Mouse (Mus musculus): ENCODE results near the gene Kri1.
"Not testable (repeated sequence)": the region's sequence is repeated elsewhere in the genome, so short reads cannot be mapped to it uniquely, and the experiment has no call there.

Kri1 gene

DNA sequence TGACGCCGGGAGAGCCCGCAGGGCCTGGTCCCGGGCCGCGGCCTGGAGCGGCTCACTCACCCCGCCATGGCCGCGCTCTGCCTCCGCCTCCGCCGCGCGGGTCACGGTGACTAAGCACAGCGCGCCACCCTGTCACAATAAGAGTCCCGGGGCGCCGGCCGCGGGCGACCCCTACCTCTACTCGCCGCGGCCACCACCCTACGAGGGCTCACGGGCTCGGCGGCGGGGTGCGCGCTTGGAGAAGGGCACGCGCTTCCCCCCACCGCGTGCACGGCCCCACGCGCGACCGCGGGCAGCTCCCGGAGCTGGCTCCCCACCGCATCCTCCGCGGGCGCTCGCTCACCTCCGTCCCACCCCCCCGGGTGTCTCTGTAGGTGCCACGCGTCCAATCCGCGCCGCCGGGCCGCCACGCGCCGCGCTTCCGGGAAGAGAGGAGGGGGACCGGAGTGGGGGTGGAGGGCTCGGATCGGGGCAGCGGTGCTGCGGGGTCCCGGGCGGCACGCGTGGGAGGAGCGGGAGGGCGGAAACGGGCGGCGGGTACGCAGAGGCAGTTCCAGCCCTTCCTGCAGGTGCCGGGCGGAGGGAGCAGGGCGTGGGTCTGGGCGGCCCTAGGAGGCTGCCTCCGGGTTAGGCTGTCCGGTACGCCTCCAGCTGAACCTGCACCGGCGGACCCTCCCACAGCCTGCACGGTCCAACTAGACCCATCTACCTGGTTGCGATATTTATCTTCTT, 48.9 kb downstream of the Kri1 start, which contains the start of gene Keap1:
Keap1 (minus strand) TSS at position 629 of the 732 bp plus-strand sequence.
- DNase-seq: peak; percentile 89 to 90

DNA sequence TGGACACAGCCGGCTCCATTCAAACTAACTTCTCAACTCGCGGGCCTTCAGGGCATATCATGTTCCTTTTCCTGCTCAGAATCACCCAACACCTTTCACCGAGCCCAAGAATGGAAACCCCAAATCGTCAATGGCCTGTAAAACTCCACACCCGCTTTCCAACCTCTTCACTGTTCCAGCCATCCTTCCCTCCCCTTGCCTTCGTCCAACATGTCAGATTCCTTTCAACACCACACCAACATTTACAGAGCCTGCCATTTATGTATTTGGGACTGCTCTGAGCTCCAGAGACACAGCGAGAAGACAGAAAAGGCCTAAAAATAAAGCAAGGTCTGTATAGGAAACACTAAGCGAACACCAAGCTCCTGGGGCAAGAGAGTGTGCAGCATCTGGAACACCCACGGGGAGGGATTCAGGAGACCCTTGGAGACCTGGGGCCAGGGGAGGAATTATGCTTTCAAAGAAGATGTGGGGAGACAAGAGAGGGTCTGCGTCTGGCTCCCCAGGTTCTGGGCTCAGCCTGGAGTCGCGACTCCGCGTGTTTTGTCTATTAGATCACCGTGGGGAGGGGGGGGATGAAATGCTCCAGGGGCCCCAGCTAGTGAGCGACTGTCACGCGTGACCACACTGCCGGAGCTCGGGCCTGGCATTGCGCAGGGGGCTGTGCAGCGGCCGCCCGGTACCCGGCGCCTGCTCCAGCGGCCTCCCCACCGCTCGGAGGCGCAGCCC, 49.6 kb downstream of the Kri1 start:
- no peak for DNase-seq

DNA sequence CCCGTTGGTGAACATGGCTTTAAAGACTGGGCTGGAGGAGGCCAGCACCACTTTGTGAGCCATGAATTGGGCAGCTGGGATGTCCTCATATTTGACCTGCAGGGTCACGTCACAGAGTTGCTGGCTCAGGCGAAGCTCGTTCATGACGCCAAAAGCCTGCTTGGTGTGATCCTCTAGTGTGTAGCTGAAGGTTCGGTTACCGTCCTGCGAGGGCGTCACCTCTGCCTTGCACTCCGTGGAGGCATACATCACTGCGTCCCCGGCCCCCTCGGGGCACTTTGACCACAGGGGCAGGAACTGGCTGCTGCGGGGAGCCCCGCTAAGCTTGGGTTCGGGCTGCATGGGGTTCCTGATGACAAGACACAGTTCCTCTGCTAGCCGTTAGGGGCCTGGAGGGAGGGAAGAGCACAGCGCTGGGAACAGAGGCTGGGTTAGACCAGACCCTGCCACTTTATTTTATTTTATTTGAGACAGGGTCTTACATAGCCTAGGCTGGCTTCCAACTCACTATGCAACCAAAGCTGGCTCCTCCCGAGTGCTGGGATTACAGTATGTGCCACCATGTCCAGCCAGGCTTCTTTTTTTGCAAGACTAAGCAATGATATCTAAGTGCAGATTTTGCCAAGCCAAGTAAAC, 50.3 kb downstream of the Kri1 start:
- DNase-seq: peak; percentile 58 to 59

DNA sequence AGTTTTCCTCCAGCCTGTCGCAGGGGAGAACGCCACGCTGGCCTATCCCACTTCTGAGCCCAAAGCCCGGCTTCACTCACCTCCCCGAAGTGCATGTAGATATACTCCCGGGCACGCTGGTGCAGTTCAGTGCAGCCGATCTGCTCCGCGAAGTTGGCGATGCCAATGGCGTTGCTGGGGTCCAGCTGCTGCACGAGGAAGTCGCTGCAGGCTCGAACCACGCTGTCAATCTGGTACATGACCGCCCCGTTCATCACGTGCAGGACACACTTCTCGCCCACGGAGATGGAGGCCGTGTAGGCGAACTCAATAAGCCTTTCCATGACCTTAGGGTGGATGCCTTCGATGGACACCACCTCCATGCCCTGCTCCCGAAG, 50.8 kb downstream of the Kri1 start:
- DNase-seq: peak; percentile 17 to 49

DNA sequence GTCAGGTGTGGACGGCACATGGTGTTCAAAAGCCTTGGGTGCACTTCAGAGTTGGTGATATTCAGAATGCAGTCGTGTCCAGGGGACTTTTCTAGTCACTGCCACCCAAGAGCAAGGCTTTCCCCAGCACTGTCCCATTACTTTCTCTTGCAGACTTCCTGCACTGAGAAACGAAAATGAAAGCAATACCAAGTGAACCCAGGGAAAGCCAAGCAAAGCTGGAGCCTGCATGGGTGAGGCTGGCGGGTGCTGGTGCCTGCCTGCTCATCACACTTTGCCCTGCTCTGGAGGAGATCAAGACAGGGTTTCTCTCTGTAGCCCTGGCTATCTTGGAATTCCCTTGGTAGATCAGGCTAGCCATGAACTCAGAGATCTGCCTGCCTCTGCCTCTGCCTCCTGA, 52.4 kb downstream of the Kri1 start:
- no peak for DNase-seq

DNA sequence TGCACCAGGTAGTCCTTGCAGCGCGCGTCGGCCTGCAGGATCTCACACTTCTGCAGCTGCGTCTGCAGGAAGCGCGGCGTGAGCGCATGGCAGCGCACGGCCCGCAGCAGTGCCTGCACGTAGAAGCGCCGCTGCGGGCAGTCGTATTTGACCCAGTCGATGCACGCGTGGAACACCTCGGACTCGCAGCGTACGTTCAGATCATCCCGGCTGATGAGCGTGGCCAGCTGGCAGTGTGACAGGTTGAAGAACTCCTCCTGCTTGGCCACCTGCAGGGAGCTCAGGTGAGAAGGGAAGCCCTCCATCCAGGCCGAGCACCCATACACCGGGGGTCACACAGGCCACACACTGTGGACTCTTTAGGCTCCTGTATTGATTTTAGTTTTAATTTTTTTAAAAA, 54.0 kb downstream of the Kri1 start:
- peak; percentile 21 to 43 for DNase-seq

DNA sequence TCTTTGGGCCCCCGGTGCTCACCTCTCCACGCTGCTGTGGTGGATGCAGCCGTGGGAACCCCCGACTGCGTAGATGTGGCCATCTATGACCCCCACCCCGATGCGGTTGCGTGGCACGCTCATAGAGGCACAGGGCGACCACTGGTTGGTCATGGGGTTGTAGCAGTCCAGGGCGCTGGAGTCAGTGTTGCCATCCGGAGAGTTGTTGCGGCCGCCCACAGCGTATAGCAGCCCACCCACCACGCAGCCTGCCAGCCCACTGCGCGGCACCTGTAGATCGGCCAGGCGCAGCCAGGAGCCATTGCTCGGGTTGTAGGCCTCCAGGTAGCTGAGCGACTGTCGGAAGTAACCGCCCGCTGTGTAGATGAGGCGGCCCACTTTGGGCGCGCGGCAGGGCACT, 54.4 kb downstream of the Kri1 start:
- peak in 1 of 2 experiments; percentile 7 for DNase-seq

DNA sequence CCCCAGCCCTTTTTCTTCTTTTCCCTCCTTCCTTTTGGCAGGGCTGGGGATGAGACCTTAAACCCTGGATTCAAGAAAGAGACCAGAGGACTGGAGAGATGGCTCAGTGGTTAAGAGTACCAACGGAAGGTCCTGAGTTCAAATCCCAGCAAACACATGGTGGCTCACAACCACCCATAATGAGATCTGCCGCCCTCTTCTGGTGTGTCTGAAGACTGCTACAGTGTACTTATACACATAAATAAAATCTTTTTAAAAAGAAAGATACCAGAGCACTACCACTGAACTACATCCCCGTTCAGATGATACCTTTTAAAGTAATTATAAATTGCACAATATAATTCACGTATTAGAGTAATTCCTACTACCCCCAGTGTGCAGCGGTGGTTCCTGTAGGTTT, 54.9 kb downstream of the Kri1 start:
- no peak for DNase-seq

DNA sequence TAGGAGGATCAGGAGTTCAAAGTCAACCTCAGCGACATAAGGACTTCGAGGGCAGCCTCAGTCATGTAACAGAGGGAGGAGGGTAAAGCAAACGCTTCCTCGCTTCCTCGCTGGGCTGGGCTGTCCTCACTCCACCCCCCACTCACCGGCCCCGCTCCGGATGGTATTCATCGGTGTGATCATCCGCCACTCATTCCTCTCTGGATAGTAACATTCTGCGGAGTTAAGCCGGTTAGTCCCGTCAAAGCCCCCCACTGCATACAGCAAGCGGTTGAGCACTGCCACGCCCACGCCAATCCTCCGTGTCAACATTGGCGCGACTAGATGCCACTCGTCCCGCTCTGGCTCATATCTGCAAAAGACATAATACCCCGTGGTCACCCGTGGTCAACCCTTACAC, 56.2 kb downstream of the Kri1 start:
- no peak for DNase-seq

DNA sequence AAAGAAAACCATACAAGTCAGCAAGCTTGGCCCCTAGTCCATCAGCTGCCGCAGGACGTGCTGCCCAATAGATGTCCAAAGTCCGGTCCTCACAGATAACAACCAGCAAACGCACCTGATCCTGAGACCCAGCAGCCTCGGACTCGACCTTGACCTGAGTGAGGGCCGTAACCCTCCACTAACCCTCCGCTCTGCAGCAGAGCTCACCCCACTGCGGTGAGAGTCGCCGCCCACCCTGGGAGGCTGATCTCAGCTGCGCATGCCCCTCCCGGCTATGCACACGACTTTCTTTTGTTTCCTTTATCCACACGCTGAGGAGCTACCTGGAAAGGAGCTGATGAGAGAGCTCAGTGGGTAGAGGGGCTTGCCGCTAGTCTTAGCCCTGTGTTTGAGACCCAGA, 60.4 kb downstream of the Kri1 start:
- no peak for DNase-seq

DNA sequence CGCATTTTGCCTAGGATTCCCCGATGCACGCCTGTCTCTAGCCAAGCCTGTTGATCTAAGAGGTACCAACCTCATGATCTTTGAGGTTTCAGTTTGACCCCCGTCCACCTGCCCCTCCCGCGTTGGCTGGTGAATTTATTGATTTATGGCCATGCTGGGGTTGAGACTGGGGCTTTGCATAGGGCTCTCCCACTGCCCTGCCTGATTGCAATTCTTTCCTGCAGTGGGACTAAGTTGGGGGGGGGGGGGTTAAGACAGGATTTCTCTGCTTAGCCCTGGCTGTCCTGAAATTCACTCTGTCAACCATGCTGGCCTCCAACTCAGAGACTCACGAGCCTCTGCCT, 62.4 kb downstream of the Kri1 start:
- no peak for DNase-seq

DNA sequence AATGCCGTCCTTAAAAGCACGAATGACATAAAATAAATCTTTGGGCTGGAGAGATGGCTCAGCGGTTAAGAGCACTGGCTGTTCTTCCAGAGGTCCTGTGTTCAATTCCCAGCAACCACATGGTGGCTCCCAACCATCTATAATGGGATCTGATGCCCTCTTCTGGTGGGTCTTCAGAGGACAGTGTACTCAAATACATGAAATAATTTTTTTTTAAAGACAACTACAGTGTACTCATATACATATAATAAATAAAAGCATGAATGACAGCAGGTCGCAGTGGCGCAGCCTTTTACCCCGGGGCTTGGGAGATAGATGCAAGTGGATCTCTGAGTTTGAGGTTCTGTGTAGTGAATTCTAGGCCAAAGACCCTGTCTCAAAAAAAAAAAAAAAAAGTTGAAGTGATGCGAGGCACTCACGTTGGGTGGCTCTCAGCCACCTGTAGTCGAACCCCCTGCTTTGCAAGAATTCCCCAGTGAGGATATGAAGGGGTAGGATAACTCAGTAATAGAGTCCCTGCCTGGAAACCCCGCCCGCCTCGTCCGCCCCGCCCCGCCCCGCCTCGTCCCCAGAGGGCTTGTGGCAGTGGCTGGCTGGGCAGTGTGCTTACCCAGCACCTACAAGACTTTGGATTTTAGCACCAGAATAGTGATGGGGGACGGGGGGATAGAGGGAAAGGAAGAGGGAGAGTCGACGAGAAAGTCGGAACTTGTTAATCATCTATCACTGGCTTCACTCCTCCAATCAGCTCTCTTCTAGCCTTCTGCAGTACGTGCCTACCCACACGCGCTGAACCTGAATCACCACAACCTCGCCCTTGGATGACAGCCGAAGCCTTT, 63.0 kb downstream of the Kri1 start:
- DNase-seq: peak in 1 of 2 experiments; percentile 48

DNA sequence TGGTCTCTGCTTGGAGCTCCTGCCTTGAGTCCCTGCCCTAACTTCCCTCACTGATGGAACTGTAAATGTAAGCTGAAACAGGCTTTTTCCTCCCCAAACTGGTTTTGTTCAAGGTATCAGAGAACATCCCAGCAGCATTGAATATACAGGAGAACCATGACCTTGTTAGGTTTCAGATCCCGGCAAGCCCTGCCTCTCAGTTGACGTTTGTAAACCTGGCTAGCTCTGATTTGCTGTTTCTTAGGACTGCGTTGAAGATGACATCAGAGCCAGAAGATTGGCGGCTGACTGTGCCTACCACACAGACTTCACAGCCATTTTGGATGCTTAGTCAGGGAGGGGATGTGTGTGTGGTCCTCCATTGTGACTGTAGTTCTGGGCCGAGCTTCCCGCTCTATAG, 63.9 kb downstream of the Kri1 start:
- DNase-seq: no peak

DNA sequence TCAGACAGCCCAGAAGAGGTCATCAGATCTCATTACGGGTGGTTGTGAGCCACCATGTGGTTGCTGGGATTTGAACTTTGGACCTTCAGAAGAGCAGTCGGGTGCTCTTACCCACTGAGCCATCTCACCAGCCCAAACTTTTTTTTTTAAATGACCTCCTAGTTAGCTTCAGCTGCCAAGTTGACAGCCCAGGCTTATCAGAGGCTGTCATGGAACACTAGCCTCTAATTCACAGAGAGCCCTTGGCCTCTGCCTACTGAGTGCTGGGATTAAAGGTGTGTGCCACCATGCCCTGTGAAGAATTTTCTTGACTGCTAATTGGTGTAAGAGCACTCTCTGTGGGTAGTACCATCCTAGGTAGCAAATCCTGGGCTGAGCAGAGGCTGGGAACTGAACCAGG, 64.3 kb downstream of the Kri1 start:
- not testable (repeated sequence) for DNase-seq
